Mouse (Mus musculus) thymus, postnatal 25 days (tissue): Measurements from ENCODE around the gene Tbc1d21.

Experiments used
- DNase-seq: peaks from one replicate; pipeline ENCODE4 v3.0.0; 2022

Tbc1d21 gene

GRCm38 (mm10) chr9:58336650-58337281 is 33.5 kb downstream of the Tbc1d21 start:
- no peak for DNase-seq

- DNase-seq = no peak
Observed at GRCm38 (mm10) chr9:58331276-58331675, 39.0 kb downstream of the Tbc1d21 start.

- no peak for DNase-seq
Observed at GRCm38 (mm10) chr9:58330293-58330692, 40.0 kb downstream of the Tbc1d21 start.

- DNase-seq = no peak
Observed at GRCm38 (mm10) chr9:58327382-58327781, 42.9 kb downstream of the Tbc1d21 start.

GRCm38 (mm10) chr9:58326477-58327180 is 43.6 kb downstream of the Tbc1d21 start:
- no peak for DNase-seq

GRCm38 (mm10) chr9:58321681-58322080 is 48.6 kb downstream of the Tbc1d21 start:
- no peak for DNase-seq

- no peak for DNase-seq
Observed at GRCm38 (mm10) chr9:58318317-58318716, 51.9 kb downstream of the Tbc1d21 start.

GRCm38 (mm10) chr9:58317381-58317780 is 52.9 kb downstream of the Tbc1d21 start:
- DNase-seq = no peak

GRCm38 (mm10) chr9:58316784-58317183 is 53.5 kb downstream of the Tbc1d21 start:
- DNase-seq = no peak

GRCm38 (mm10) chr9:58315850-58316249 is 54.4 kb downstream of the Tbc1d21 start:
- no peak for DNase-seq

GRCm38 (mm10) chr9:58314682-58315360 is 55.4 kb downstream of the Tbc1d21 start:
- DNase-seq = no peak

- DNase-seq = no peak
Observed at GRCm38 (mm10) chr9:58312944-58313359, 57.3 kb downstream of the Tbc1d21 start, which contains the start of gene Loxl1. Loxl1 (minus strand) TSS chr9:58313186.

GRCm38 (mm10) chr9:58312196-58312943 is 57.9 kb downstream of the Tbc1d21 start:
- DNase-seq = no peak

- DNase-seq = no peak
Observed at GRCm38 (mm10) chr9:58311191-58311910, 58.9 kb downstream of the Tbc1d21 start.

GRCm38 (mm10) chr9:58310043-58310660 is 60.1 kb downstream of the Tbc1d21 start:
- no peak for DNase-seq
